Mouse (Mus musculus): ENCODE data around the gene Pus10. TPM values are rescaled to one million over a fixed set of nuclear protein-coding genes. Genes with fewer than 3 reads are reported as not detected.

Pus10 gene
- polyA plus RNA-seq (2014; fragmentation: Illumina TruSeq; extraction: RNeasy Lipid Tissue Mini Kit (QIAGEN cat#74804); ENCODE audit: low read depth, low replicate concordance), result 89.9 TPM

GRCm38 (mm10) chr11:23665311-23665786 is at the start of gene Pus10:
Gene Pus10, plus strand, starts transcription at chr11:23665674.

GRCm38 (mm10) chr11:23632945-23633878 is 32.3 kb upstream of the Pus10 start, which contains the start of gene 0610010F05Rik:
Gene 0610010F05Rik, minus strand, starts transcription at chr11:23633639.

GRCm38 (mm10) chr11:23665798-23666501 is 476 bp downstream of the Pus10 start, which contains the start of gene Pex13:
Gene Pex13, minus strand, starts transcription at chr11:23665959.

GRCm38 (mm10) chr11:23770760-23771506 is 105.5 kb downstream of the Pus10 start, which contains the start of gene Rel:
Gene Rel, minus strand, starts transcription at chr11:23770970.

Other genes with a start within 250 kb of the Pus10 start
- 29.2 TPM for gene Ahsa2, start 167.6 kb upstream of the Pus10 start, polyA plus RNA-seq (2014; fragmentation: Illumina TruSeq; extraction: RNeasy Lipid Tissue Mini Kit (QIAGEN cat#74804); ENCODE audit: low read depth, low replicate concordance)
- gene 1700093K21Rik, start 144.5 kb upstream of the Pus10 start, polyA plus RNA-seq (2014; fragmentation: Illumina TruSeq; extraction: RNeasy Lipid Tissue Mini Kit (QIAGEN cat#74804); ENCODE audit: low read depth, low replicate concordance), result 658 TPM
- gene 0610010F05Rik, start 32.0 kb upstream of the Pus10 start, polyA plus RNA-seq (2014; fragmentation: Illumina TruSeq; extraction: RNeasy Lipid Tissue Mini Kit (QIAGEN cat#74804); ENCODE audit: low read depth, low replicate concordance), result 188 TPM
- 147 TPM for gene Pex13, start 285 bp downstream of the Pus10 start, polyA plus RNA-seq (2014; fragmentation: Illumina TruSeq; extraction: RNeasy Lipid Tissue Mini Kit (QIAGEN cat#74804); ENCODE audit: low read depth, low replicate concordance)
- 4.7 TPM for gene Rel, start 105.3 kb downstream of the Pus10 start, polyA plus RNA-seq (2014; fragmentation: Illumina TruSeq; extraction: RNeasy Lipid Tissue Mini Kit (QIAGEN cat#74804); ENCODE audit: low read depth, low replicate concordance)
- 40.2 TPM for gene Papolg, start 229.6 kb downstream of the Pus10 start, polyA plus RNA-seq (2014; fragmentation: Illumina TruSeq; extraction: RNeasy Lipid Tissue Mini Kit (QIAGEN cat#74804); ENCODE audit: low read depth, low replicate concordance)